Comparison of ENCODE assay signal across 7 mouse cellular contexts in the genomic region with DNA sequence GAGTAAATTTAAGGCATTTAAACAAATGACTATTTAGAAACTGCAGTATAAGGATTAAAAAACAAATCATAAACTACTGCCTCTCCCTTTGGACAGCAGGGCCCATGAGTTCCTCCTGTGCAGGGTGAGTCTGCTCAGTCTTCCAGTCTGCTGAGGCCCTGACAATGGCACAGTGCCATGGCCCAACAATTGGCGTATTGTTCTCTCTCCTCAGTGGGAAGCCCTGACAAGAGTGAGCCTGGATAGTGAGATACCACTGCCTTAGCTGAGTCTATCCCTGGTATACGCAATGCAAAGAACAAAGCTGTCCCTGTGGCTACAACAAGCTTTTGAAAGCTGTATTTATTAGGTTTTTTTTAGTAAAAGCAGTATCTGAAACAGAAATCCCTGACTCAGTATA.
DNase-seq lines count a peak whose midpoint lies in the region; ATAC-seq lines count a peak whose summit lies in the region.

No protein-coding gene starts in this region.

- DNase-seq in adrenal gland, adult 2 months = peak; percentile 49
- peak; percentile 43 to 64 for DNase-seq in cerebellum, postnatal 4 days (ENCODE audit: low spot score in 2 of 2)
- DNase-seq in frontal cortex, postnatal 36 days (ENCODE audit: low spot score in 2 of 2) = peak; percentile 45 to 62
- DNase-seq in layer of hippocampus, postnatal 36 days = peak; percentile 74 to 77
- peak; percentile 85 for DNase-seq in midbrain, embryonic 11.5 days (ENCODE audit: low spot score, missing footprints)
- DNase-seq in yolk sac, embryonic 10.5 days (ENCODE audit: low spot score) = no peak

- H3K36me3 ChIP-seq in hindbrain, embryonic 13.5 days = no peaks in the 10 kb centered on the region
- no peaks in the 10 kb centered on the region for H3K36me3 ChIP-seq in midbrain, embryonic 11.5 days (ENCODE audit: control insufficient read depth, insufficient read depth, low read length)

- H3K9me3 ChIP-seq in hindbrain, embryonic 13.5 days = no peaks in the 10 kb centered on the region
- H3K9me3 ChIP-seq in midbrain, embryonic 11.5 days (ENCODE audit: control insufficient read depth, low read length) = no peaks in the 10 kb centered on the region

- H3K4me1 ChIP-seq in hindbrain, embryonic 13.5 days (replicated peaks) = peaks cover 3% of the 10 kb centered on the region; the same call in 1 of the 2 replicates
- H3K4me1 ChIP-seq in midbrain, embryonic 11.5 days (ENCODE audit: control insufficient read depth, insufficient read depth, low read length) = peaks cover 4% of the 10 kb centered on the region

- peak; percentile 94 for ATAC-seq in hindbrain, embryonic 13.5 days (ENCODE audit: low FRiP score)
- peak; percentile 95 for ATAC-seq in midbrain, embryonic 11.5 days (ENCODE audit: low FRiP score)

- H3K27ac ChIP-seq in hindbrain, embryonic 13.5 days = 0 out of 2 replicates have a peak overlapping the region, but pooled peaks have one; percentile 12
- H3K27ac ChIP-seq in midbrain, embryonic 11.5 days (ENCODE audit: low read depth, low read length) = 0 out of 2 replicates have a peak overlapping the region, but pooled peaks have one; percentile 8

- H3K9ac ChIP-seq in hindbrain, embryonic 13.5 days = no peak overlapping the region
- H3K9ac ChIP-seq in midbrain, embryonic 11.5 days (ENCODE audit: low read length) = no peak overlapping the region

- no peaks in the 10 kb centered on the region for H3K27me3 ChIP-seq in hindbrain, embryonic 13.5 days
- H3K27me3 ChIP-seq in midbrain, embryonic 11.5 days (ENCODE audit: control insufficient read depth, insufficient read depth, low read length) = no peaks in the 10 kb centered on the region

- no peak overlapping the region for H3K4me2 ChIP-seq in hindbrain, embryonic 13.5 days
- no peak overlapping the region for H3K4me2 ChIP-seq in midbrain, embryonic 11.5 days

- 7% methylated on average over 2 of the region's 2 CpGs for WGBS in hindbrain, embryonic 13.5 days
- 12% methylated on average over 2 of the region's 2 CpGs for WGBS in midbrain, embryonic 11.5 days

- no peak overlapping the region for H3K4me3 ChIP-seq in hindbrain, embryonic 13.5 days
- H3K4me3 ChIP-seq in midbrain, embryonic 11.5 days (ENCODE audit: low read depth, low read length) = no peak overlapping the region
